Mouse (Mus musculus) embryo, embryonic 10.5 days (tissue): ENCODE data around the gene Ube2n.
"Not testable (repeated sequence)": the region's sequence is repeated elsewhere in the genome, so short reads cannot be mapped to it uniquely, and the experiment has no call there.

Source experiments
- DNase-seq: peaks from one replicate; pipeline ENCODE4 v3.0.0-alpha.2; 2015; ENCODE audit warnings: low spot score

Ube2n gene

DNA sequence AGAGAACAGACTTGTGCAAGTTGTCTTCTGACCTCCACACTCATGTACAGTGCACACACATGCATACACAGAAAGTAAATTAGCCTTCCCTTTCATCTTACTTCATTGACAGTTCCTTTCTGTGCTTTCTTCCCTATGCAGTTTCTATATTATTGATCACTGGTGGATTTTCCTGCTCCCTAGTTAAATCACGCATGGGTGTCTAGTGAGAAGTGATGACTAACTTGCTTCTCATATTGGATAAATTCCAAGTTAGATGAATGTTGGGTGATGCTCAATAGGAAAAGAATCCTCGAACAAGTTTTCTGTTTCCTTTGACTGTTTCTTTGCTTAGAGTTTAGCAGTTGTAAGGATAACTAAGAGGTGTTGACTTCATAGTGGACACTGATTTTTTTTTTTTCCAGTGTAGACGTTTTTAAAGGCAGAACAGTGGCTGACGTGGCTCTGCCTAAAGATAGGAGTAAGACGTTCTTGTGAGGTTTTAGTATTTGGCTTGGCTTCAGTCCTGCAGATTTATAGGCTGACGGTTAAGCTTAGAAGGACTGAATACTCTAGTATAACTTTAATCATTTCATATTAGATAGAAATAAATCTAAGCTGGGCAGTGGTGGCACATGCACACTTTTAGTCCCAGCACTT is 10.2 kb downstream of the Ube2n start:
- DNase-seq, result no peak

GRCm38 (mm10) chr10:95525871-95526270 is 10.9 kb downstream of the Ube2n start:
- no peak for DNase-seq

DNA sequence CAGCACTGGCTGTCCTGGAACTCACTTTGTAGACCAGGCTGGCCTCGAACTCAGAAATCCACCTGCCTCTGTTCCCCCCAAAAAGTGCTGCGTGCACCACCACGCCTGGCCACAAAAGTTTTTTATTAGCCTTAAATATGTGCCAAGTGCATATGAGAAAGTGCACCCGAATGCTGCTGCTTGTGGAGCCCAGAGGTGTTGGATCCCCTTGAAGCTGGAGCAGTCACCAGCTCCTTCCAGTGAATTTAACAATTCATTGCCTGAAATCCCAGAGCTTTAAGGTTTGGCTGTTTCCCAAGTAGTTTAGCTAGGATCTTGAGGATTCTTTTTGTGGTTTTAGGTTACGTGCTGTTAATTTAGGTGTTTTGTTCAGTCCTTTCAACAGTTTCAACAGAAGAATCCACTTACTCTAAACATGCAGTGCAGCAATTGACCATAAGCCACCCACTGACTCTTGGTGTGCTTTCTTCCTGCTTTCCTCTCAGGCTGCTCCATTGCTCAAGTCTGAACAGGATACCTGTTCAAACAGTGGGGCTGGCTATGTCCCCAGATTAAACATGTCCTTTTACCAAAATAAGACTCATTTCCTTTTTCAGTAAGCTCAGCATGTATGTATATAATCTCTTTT is 11.7 kb downstream of the Ube2n start:
- no peak for DNase-seq

DNA sequence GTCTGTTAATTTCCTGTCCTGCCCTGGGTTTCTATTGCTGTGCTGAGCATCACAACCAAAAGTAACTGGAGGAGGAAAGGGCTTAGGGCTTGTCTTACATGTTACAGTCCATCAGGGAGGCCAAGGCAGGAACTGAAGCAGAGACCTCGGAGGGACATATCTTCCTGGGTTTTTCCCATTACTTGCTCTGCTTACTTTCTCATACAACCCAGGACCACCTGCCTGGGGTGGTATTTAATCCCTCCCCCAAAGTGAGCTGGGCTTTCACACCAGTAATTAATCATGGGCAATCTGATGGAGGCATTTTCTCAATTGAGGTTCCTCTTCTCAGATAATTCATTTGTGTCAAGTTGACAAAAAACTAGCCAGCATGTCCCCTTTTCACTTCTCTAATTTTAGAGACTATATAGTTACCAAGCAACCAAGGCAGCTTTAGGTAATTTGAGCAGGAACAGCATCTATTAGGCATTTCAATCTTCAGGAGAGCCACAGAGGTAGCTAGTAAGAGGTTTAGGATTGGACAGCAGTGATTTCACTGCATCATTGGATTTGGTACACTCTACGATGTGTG is 15.7 kb downstream of the Ube2n start:
- DNase-seq, result no peak

GRCm38 (mm10) chr10:95532916-95533315 is 18.0 kb downstream of the Ube2n start:
- no peak for DNase-seq

DNA sequence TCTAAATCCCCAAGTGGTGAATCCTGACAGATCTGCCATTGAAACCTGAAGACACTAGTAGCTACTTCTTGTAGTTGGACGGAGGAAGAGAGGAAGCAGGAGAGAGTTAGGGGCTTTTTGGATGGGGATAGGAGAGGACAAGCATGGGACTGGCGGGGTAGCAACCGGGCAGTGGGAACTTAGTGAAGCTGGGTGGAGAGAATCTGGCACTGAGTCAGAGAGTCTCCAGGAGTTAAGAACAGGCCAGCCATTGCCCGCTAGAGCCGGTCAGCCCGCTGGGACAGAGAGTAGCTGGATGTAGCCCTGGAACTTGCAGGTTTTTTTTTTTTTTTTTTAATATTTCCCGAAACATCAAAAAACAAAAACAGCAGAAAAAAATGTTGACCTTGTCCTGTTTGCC is 18.4 kb downstream of the Ube2n start:
- DNase-seq, result no peak

- no peak for DNase-seq
Observed at GRCm38 (mm10) chr10:95535399-95536221, 20.7 kb downstream of the Ube2n start.

- no peak for DNase-seq
Observed at GRCm38 (mm10) chr10:95536222-95536541, 21.2 kb downstream of the Ube2n start.

- DNase-seq, result no peak
Observed at GRCm38 (mm10) chr10:95539260-95539659, 24.3 kb downstream of the Ube2n start.

GRCm38 (mm10) chr10:95539841-95540240 is 24.9 kb downstream of the Ube2n start:
- DNase-seq, result no peak

DNA sequence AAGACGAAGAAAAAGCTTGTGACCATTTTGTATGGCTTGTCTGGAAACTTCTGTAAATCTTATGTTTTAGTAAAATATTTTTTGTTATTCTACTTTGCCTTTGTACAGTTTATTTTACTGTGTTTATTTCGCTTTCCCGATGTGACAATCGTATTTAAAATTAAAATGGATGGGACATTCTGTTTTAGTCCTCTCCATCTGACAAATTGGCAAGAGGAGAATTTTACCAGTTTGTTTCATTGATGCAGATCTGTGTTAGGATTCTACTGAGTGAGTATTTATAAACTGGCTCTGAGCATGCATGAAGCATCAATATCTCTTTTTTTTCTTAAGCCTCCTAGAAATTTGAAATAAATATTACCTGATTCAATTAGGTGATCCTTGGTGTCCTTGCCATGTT is 28.0 kb downstream of the Ube2n start:
- no peak for DNase-seq

DNA sequence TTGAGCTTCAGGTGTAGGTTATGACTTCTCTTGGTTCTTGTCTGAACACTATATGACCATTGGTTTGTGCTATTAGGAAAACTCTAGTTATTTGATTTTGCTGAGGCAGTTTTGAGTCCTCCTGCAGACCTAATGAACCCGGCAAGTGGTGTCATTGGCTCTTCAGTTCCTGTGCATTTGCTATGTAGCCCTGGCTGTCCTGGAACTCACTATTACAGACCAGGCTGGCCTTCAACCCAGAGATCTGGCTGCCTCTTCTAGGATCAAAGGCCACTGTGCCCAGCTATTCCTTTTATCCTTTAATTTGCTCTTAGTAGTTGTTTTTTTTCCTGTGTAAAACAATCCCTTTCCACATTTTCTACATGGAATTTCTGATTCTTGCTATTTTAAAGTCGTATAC is 28.4 kb downstream of the Ube2n start:
- no peak for DNase-seq

DNA sequence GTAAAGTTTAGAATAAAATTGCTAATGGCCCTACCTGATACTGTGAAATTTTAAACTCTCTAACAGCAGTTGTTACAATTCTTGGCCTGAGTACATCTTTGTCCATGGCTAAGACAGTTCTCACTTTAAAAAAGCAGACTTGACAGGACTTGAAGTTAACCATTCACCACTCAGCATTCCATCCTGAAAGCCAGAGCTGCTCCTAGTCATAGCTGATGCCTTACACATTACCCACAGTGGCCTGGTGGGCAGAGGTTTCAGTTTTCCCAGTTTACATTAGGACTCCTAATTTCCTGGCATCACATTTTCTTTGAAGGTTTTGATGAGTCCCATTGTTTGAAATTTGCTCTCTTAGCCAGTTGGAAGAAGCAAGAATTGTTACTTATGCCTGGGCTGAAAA is 29.1 kb downstream of the Ube2n start:
- DNase-seq, result no peak

- no peak for DNase-seq
Observed at GRCm38 (mm10) chr10:95544651-95545050, 29.7 kb downstream of the Ube2n start.

GRCm38 (mm10) chr10:95545051-95545450 is 30.1 kb downstream of the Ube2n start:
- no peak for DNase-seq

DNA sequence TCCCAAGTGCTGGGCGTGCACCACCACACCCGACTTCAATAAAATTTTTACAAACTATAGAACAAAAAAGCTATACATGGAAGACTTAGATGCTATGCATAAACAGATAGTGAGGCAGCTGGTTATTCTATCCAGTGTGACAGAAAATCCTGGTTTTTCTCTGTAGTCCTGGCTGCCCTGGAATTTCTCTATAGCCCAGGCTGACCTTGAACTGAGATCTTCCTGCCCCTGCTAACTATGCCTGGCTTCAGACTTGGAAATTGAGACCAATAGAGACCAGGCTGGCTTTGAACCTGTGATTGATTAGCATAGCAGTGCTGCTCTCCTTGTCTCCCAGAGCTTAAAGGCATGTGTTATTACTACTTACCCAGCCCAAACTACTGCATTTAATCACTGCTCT is 31.2 kb downstream of the Ube2n start:
- no peak for DNase-seq

GRCm38 (mm10) chr10:95548154-95548826 is 33.3 kb downstream of the Ube2n start:
- no peak for DNase-seq

DNA sequence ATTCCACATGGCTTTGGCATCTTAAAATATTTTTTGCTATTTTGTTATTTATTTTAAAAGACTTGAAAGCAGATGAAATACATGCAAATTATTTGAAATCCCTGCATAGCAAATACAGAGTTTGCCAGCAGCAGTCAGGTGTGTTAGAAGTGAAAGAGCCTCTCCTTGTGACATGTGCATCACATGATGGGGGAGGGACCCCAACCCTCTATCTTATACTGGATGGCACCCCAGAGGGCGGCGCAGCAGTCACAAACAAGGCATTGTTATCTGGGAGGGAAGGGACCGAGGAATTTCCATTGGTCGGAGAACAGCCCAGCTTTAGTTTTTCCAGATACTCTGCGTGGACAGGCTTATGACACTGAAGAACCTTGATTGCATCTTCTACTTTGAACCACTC is 34.1 kb downstream of the Ube2n start:
- not testable (repeated sequence) for DNase-seq

DNA sequence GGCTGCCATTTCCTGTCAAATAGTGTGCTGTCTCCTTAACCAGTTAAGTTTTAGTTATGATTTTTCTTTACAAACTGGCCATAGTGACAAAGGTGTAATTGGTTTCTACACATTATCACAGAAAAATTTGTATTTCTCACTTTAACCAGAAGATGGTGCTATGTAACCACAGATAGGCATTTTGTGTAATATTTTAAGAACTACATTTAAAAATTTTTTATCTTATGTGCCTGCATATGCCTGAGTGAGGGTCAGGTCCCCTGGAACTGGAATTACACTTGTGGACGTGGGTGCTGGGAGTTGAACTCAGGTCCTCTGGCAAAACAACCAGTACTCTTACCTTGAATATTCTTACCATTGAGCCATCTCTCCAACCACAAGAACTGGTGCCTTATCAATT is 35.6 kb downstream of the Ube2n start:
- DNase-seq, result peak; percentile 44

GRCm38 (mm10) chr10:95551752-95552151 is 36.8 kb downstream of the Ube2n start:
- peak; percentile 63 for DNase-seq

GRCm38 (mm10) chr10:95552326-95552725 is 37.4 kb downstream of the Ube2n start:
- no peak for DNase-seq

GRCm38 (mm10) chr10:95555866-95556265 is 40.9 kb downstream of the Ube2n start:
- DNase-seq, result no peak
